Mouse (Mus musculus): ENCODE results near the gene Ddx20. TPM values are rescaled to one million over a fixed set of nuclear protein-coding genes. Genes with fewer than 3 reads are reported as not detected.

Gene Ddx20
- total and polyA plus RNA-seq, 2 experiments from 2014 or later, result 12.6 to 15.1 TPM

DNA sequence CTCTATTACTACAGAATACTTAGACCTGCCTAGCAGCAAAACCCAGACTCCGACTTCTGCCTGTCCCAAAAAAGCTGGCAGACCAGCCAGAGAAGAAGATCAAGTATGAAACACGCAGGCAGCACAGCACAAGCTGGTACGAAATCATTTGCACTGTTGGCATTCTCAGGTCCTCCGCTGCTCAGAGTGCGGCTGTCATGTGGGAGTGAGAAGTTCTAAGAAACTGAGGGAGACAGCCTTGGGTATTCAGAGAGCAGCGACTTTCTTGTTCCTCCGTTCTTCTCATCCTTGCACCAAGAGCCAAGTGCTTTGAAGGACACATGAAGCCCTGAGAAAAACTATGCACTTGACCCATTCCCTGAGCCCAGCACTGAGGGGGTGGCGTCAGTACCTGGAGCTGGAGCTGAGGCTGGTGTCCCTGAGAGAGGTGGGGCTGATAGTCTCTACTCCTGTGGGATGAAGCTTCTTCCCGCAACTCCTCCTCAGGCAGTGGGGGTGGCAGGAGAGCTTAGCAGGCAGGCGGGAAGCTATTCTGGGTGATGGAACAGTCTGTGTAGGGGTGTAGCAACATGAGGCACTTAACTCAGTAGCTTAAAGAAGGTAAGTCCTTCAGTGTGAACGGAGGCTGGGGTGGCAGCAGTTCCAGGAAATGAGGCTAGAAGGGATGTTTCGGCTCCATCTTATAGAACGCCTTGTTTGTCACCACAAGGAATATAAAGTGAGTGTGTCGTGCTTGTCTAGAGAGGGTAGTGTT is 6.1 kb upstream of the Ddx20 start:
- no peaks in the 10 kb centered on the region for H3K27me3 ChIP-seq (ENCODE audit: control insufficient read depth, insufficient read depth, low read length)
- H3K36me3 ChIP-seq (replicated peaks; ENCODE audit: control insufficient read depth, insufficient read depth, low read length), result no peaks in the 10 kb centered on the region
- no peak overlapping the region for H3K27ac ChIP-seq (ENCODE audit: low read depth)
- ATAC-seq (ENCODE audit: insufficient read depth, low read depth) (no peak), DNase-seq (ENCODE audit: low spot score) (no peak)
- H3K4me2 ChIP-seq (ENCODE audit: low read depth, low read length), result no peak overlapping the region
- H3K4me3 ChIP-seq (ENCODE audit: low read depth, low read length), result no peak overlapping the region
- no peaks in the 10 kb centered on the region for H3K9me3 ChIP-seq (replicated peaks; ENCODE audit: control insufficient read depth, low read length)
- no peak overlapping the region for H3K9ac ChIP-seq (replicated peaks; ENCODE audit: low read depth, low read length)
- TF ChIP-seq EP300 (IDR thresholded peaks at IDR 0.05; ENCODE audit: low read depth) (no peak), CTCF (IDR thresholded peaks at IDR 0.05; ENCODE audit: low read depth) (no peak)
- peaks cover 41% of the 10 kb centered on the region for H3K4me1 ChIP-seq (ENCODE audit: control insufficient read depth, insufficient read depth)
- 61% methylated on average over 14 of the region's 14 CpGs for WGBS

DNA sequence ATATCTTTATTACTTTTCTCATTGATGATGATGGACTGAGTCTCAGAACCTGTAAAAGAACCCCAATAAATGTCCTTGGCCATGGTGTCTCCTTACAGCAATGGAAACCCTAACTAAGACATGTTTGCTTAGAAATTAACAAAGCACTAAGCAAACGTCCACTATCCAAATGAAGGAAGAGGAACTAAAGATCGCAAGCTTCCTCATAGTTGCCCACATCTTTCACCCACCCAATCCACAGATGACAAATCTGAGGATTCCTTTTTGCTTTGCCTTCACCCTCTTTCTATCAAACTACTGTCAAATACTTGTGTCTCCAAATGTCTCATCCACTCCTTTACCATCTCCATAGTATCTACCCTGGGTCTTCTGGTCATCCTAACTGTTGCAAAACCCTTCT is 1.2 kb upstream of the Ddx20 start:
- Histone ChIP-seq H3K4me1 (ENCODE audit: control insufficient read depth, insufficient read depth) (peaks cover 9% of the 10 kb centered on the region), H3K4me2 (ENCODE audit: low read depth, low read length) (no peak overlapping the region), H3K9me3 (replicated peaks; ENCODE audit: control insufficient read depth, low read length) (no peaks in the 10 kb centered on the region), H3K27me3 (ENCODE audit: control insufficient read depth, insufficient read depth, low read length) (no peaks in the 10 kb centered on the region), H3K9ac (replicated peaks; ENCODE audit: low read depth, low read length) (no peak overlapping the region), H3K36me3 (replicated peaks; ENCODE audit: control insufficient read depth, insufficient read depth, low read length) (peaks cover 7% of the 10 kb centered on the region), H3K4me3 (ENCODE audit: low read depth, low read length) (no peak overlapping the region), H3K27ac (ENCODE audit: low read depth) (no peak overlapping the region)
- 96% methylated on average over 2 of the region's 2 CpGs for WGBS
- DNase-seq (ENCODE audit: low spot score) (no peak), ATAC-seq (ENCODE audit: insufficient read depth, low read depth) (no peak)
- TF ChIP-seq EP300 (IDR thresholded peaks at IDR 0.05; ENCODE audit: low read depth), result no peak
- TF ChIP-seq CTCF (IDR thresholded peaks at IDR 0.05; ENCODE audit: low read depth), result no peak

DNA sequence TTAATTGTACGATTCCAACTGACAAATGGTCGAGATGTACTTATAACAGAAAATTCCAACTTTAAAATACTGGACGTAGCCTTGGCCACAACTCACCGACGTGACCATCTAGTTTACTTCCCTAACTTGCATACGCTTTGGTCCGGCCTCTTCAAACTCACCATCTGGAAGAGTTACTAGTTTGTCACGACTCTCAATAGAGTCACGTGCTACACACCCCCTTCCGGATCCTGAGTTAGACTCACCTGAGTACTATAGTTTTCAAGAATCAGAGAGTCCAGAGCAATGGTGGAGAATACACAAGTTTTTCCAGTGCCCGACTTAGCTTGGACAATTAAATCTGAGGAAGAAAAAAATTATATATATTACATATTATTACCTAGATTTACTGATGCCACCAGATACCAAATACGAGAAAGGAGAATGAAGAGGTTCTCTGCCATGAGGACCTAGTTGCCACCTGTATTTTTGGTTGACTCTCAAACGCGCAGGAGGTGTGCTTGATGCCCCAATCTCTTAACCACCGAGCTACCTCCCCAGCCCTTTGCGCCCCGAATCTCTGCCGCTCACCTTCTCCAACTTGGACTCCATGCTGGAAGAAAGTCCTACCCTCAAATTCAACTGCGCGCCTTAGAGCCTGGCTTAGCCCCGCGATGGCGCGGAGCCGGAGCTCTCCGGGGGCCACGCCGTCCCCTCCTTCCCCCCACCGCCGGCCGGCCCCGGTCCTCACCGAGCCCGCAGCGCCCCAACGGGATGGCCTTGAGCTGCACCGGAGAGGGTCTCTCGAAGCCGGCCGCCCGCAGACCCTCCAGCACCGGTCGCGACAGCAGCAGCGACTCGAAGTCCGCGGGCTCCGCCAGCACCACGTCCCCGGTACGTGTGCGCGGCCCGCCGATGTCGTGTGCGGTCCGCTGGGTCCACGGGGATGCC is 715 bp downstream of the Ddx20 start:
- peaks cover 15% of the 10 kb centered on the region for H3K36me3 ChIP-seq (replicated peaks; ENCODE audit: control insufficient read depth, insufficient read depth, low read length)
- no peak for DNase-seq (ENCODE audit: low spot score)
- TF ChIP-seq EP300 (IDR thresholded peaks at IDR 0.05; ENCODE audit: low read depth), result no peak
- TF ChIP-seq CTCF (IDR thresholded peaks at IDR 0.05; ENCODE audit: low read depth), result no peak

DNA sequence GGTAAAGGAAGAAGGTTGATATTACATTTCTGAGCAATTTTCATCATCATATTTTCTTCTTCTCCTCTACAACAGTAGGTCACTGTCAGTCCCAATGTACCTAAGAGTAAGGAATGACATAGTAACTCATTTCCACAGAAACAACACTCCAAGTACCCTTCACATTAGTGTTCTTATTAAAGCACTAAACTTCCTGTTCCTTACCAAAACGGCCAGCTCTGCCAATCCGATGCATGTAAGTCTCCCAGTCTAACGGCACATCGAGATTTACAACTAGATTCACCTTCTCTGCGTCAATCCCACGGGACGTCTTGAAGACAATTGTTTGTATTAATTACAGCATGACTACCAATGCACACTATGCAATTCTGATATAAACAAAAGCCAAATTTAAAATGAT is 7.0 kb downstream of the Ddx20 start:
- Histone ChIP-seq H3K4me2 (ENCODE audit: low read depth, low read length) (no peak overlapping the region), H3K36me3 (replicated peaks; ENCODE audit: control insufficient read depth, insufficient read depth, low read length) (peaks cover 45% of the 10 kb centered on the region), H3K9me3 (replicated peaks; ENCODE audit: control insufficient read depth, low read length) (no peaks in the 10 kb centered on the region), H3K4me3 (ENCODE audit: low read depth, low read length) (no peak overlapping the region), H3K27me3 (ENCODE audit: control insufficient read depth, insufficient read depth, low read length) (no peaks in the 10 kb centered on the region), H3K9ac (replicated peaks; ENCODE audit: low read depth, low read length) (no peak overlapping the region), H3K4me1 (ENCODE audit: control insufficient read depth, insufficient read depth) (no peaks in the 10 kb centered on the region), H3K27ac (ENCODE audit: low read depth) (no peak overlapping the region)
- DNase-seq (ENCODE audit: low spot score), result no peak
- no peak for ATAC-seq (ENCODE audit: insufficient read depth, low read depth)
- TF ChIP-seq EP300 (IDR thresholded peaks at IDR 0.05; ENCODE audit: low read depth), result no peak
- no peak for TF ChIP-seq CTCF (IDR thresholded peaks at IDR 0.05; ENCODE audit: low read depth)
- WGBS, result 94% methylated on average over 7 of the region's 7 CpGs

More for the DNA sequence above, 715 bp downstream of the Ddx20 start:
- 10% methylated on average over 58 of the region's 60 CpGs for WGBS
- H3K9me3 ChIP-seq (replicated peaks; ENCODE audit: control insufficient read depth, low read length), result no peaks in the 10 kb centered on the region
- H3K9ac ChIP-seq (replicated peaks; ENCODE audit: low read depth, low read length), result peak overlapping the region; percentile 89
- H3K4me1 ChIP-seq (ENCODE audit: control insufficient read depth, insufficient read depth), result peaks cover 9% of the 10 kb centered on the region
- no peak; the same call in 1 of the 2 replicates for ATAC-seq (ENCODE audit: insufficient read depth, low read depth)
- peak overlapping the region; percentile 98 for H3K4me2 ChIP-seq (ENCODE audit: low read depth, low read length)
- H3K4me3 ChIP-seq (ENCODE audit: low read depth, low read length), result peak overlapping the region; percentile 99
- peak overlapping the region; percentile 79 for H3K27ac ChIP-seq (ENCODE audit: low read depth)
- no peaks in the 10 kb centered on the region for H3K27me3 ChIP-seq (ENCODE audit: control insufficient read depth, insufficient read depth, low read length)

DNA sequence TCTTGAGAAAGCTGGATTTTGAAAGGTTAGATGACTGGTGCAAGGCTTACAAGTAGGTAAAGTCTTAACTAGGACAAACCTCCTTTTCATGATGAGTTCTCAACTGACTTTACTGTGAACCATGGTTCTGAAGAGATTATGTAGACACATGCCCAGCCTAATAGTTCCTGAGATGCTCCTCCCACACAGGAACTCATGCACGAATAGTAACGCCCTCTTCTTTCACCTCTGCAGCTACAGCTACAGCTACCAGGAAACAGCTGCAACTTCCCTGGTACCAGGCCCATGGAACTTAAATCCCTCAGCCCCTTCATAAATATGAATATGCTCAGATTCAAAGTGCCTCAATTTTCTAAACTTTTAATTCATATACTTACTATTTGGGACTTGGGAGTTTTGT is 11.4 kb downstream of the Ddx20 start:
- no peak for TF ChIP-seq EP300 (IDR thresholded peaks at IDR 0.05; ENCODE audit: low read depth)
- TF ChIP-seq CTCF (IDR thresholded peaks at IDR 0.05; ENCODE audit: low read depth), result no peak
- ATAC-seq (ENCODE audit: insufficient read depth, low read depth) (no peak), DNase-seq (ENCODE audit: low spot score) (no peak)
- Histone ChIP-seq H3K4me1 (ENCODE audit: control insufficient read depth, insufficient read depth) (no peaks in the 10 kb centered on the region), H3K9me3 (replicated peaks; ENCODE audit: control insufficient read depth, low read length) (no peaks in the 10 kb centered on the region), H3K36me3 (replicated peaks; ENCODE audit: control insufficient read depth, insufficient read depth, low read length) (peaks cover 25% of the 10 kb centered on the region), H3K4me2 (ENCODE audit: low read depth, low read length) (no peak overlapping the region), H3K4me3 (ENCODE audit: low read depth, low read length) (no peak overlapping the region), H3K9ac (replicated peaks; ENCODE audit: low read depth, low read length) (no peak overlapping the region), H3K27me3 (ENCODE audit: control insufficient read depth, insufficient read depth, low read length) (no peaks in the 10 kb centered on the region), H3K27ac (ENCODE audit: low read depth) (no peak overlapping the region)
- WGBS, result 35% methylated on average over 2 of the region's 2 CpGs
